Mouse (Mus musculus): ENCODE results near the gene Zbtb49.

Gene Zbtb49

DNA sequence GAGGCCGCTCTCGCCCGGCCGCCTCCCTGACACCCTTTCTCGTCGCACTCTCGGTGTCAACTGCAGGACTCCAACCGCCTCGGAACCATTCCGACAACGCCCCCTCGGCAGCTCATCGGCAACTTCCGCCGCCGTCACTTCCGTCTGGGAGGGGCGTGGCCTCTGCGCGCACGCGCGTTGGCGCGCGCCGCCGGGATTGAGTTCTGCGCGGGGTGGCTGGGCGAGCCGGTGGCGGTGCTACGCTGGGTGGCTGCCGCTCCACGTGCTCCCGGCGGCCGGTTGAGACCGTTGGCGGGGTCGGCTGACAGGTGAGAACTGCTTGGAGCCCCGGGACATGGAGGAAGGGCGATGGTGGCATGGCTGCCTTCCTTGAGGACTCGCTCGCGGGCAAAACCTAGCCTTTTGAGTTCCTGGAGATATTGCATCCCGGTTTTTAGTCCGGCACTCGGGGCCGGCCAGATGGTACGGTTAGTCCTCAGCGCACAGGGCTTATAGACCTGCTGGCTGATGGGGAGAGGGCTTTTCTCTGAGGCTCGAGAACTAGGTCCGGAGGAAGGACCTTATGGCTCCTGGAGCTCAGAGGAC lies at the start of gene Zbtb49, which contains the start of gene Lyar:
Zbtb49 (minus strand) TSS at position 130 of the 585 bp plus-strand sequence.
Lyar (plus strand) TSS at position 143 of the 585 bp plus-strand sequence.
- peak; percentile 94 for DNase-seq

DNA sequence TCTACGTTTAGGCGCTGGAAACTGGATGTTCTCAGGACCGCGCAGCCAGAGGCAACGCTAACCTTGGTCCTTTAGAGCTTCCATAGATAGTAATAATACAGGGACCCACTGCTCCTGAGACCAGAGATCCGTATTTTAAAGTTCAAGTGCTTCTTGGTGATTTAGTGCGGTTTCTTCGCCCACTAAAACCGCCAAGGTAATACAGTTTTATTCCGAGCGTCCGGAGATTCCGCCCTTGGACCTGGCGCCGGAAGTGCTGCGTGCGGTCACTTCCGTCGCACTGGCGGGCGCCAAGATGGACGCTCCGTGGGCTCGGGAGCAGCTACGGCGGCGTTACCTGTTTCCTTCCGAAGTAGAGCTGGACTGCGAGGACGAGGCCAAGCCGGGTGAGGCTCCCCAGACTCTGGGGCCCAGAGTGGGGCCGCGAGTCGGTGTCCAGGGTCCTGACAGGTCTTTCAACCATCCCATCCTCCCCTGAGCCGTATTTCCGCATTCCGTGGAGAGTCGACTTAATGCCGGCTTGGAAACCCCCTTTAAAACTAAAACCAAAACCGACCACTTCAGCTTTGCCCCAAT lies 39.9 kb upstream of the Zbtb49 start, which contains the start of gene Tmem128:
Tmem128 (plus strand) TSS at position 79 of the 576 bp plus-strand sequence.
- DNase-seq, result peak; percentile 74

DNA sequence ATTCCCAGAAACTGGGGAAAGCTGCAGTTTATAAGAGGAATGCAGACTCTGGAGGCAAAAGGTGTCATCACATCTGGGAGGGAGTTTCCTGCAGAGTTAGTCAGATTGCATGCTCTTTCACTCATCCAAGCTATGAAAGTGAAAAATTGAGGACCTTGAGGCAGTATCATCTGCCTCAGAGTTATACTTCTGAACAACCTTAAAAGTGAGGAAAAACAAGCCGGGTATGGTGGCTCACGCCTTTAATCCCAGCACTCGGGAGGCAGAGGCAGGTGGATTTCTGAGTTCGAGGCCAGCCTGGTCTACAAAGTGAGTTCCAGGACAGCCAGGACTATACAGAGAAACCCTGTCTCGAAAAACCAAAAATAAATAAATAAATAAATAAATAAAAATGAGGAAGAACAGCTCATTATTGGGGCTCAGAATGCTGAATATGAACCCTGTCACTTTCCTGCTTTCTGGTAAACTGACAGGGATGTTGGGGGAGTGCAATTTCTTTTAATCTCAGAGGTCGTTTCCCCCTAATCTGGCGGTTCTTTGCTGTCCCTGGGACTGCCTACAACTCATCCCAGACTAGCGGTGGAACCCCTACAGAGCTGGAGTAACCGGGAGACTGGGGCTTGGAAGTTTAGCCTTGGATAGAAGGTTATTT lies 39.3 kb upstream of the Zbtb49 start:
- no peak for DNase-seq

DNA sequence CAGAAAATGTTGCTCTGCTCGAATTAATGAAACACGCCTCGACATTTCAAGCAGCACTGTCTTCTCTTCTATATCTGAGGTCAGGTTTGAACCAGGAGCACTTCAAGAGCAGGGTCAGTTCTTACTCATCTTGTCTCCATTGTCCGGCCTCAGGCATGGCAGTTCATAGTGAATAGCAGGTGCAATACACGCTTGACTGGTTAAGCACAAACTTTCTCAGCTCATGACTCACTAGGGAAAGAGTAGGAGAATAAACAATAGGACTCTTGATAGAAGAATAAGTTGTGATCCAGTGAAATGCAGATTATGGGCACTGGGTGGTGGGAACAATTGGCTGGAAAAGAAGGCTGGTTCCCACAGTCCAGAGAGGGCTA lies 38.5 kb upstream of the Zbtb49 start:
- no peak for DNase-seq

DNA sequence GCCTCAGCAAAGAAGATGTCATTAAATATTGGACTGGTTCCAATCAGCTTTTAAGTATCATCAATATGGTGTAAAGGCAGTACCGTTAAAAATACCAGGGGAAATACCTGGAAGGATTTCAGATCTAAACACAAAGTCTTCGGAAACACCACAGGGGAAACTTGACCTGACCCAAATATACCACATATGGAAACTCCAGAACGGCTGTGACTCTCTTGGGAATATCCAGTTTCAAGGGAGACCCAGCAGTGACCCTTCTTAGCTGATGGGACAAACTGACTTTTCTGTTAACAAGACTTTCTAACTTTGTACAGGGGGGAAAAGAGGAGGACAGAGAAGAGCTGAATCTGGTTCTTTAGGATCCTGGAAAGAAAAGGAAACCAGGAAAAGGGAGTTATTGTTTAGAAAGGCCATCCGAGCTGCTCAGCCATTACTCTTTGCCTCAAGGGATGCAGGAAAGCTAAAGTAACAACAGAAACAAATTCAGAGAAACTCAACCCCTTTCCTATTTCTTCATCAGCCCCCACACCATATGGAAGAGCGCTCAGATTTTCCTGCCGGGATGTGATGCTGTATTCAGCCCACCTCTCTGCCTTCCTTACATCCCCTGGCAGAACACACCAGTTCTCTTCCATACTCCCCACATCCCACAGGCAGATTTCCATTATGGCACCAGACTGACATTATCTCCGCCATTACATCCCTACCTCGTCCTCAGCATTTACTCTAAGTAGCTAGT lies 37.9 kb upstream of the Zbtb49 start:
- DNase-seq, result peak; percentile 39

DNA sequence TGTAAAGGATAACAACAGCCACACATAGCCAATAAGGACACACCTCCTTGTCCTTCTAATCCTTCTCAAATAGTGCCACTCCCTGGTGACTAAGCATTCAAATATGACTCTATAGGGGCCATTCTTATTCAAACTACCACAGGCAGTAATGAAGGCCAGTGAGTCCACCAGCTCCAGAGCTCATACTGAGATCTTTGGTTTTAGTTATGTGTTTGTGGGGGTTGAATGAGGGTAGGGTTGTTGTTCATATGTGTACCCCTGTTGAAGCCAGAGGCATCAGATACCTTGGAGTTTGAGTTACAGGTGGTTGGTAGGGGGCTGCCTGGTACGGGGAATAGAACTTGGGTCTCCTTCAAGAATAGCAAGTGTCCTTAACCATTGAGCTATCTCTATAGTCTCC lies 36.3 kb upstream of the Zbtb49 start:
- DNase-seq, result no peak

DNA sequence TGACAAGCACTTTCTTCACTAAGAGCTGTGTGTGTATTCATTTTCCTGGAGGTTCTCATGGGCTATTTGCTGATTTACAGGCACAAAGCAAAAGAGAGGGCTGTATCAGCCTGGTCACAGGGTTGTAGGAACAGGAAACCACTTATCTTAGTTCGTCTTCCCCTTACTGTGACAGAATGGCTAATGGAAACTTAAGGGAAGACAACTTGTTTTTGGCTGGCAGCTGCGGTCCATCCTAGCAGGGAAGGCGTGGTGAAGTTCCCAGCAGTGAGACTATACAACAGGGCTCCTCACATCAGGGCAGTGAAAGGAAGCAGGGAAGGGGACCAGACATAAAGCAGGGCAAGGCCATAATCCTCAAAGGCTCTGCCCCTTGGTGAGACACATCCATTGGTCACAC lies 35.4 kb upstream of the Zbtb49 start:
- DNase-seq, result no peak

DNA sequence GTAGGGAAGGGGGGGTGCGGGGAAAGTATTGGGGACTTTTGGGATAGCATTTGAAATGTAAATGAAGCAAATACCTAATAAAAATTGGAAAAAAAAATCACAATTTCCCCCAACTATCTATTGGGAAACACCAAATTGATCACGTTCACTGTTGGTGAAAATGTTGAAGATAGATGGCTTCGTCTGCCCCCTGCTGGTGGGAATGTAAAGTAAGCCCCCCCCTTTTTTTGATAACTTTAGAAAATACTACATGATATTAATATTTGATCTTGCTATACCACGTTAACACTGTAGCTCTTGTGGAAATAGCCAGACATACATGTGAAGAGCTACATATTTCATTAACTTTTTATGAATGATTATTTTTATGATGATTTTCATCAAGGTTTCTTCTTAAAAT lies 34.9 kb upstream of the Zbtb49 start:
- no peak for DNase-seq

DNA sequence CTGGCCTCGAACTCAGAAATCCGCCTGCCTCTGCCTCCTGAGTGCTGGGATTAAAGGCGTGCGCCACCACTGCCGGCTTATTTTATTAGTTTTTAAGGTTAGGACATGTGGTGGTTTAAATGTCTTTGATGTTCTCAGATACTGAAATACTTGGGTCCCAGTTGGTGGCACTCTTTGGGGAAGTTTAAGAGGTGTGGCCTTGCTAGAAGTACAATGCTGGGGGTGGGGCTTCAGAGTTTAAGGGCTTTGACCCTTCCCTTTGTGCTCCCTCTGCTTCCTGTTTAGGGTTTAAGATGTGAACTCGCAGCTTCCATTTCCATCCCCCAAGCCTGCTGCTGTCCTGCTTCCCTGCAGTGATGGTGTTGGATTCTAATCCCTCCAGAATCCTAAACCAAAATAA lies 21.7 kb upstream of the Zbtb49 start:
- DNase-seq, result no peak

DNA sequence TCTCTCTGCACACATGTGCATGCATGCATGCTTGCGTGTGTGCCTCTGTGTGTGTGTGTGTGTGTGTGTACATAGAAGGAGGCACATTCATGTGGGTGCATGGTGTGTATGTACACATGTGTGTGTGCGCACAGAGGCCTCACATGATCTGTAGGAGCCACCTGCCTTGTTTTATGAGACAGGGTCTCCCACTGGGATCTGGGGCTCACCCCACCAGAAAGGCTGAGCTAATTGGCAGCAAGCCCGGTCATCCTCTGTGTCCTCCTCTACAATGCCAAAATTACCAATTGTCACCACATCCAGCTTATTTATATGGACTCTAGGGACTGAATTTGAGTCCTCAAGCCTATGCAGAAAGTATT lies 21.2 kb upstream of the Zbtb49 start:
- DNase-seq, result no peak

DNA sequence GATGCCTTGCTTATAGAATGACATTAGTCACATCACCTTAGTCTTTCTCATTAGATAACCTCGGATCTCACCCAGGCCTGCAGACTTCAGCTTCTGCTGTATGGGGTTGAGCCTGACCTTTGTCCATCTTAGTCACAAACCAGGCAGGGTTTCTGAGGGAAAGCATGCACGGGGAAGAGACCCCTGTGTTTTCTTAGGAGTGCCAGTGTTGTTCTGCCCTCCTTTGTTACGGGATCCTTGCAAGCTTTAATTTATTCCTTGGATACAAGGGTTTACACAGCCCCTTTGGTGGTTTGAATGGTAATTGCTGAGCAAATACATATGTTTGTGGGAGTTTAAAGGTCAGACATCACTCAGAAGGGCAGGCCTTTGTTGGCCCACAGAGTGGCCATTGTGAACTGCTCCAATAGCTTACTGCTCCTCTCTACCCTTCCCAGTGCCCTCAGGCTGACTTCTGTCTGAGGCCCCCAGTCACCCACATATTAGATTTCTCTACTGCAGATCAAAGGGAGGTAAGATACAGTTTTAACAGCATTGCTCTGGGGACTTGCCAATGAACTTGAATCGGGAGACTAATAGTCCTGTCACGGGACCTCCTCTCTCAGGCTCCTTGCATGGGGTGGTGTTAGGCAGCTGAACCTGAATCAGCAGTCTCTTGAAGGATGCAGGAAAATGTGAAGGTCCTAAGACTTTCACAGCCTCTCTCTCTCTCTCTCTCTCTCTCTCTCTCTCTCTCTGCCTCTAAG lies 20.6 kb upstream of the Zbtb49 start:
- no peak for DNase-seq

DNA sequence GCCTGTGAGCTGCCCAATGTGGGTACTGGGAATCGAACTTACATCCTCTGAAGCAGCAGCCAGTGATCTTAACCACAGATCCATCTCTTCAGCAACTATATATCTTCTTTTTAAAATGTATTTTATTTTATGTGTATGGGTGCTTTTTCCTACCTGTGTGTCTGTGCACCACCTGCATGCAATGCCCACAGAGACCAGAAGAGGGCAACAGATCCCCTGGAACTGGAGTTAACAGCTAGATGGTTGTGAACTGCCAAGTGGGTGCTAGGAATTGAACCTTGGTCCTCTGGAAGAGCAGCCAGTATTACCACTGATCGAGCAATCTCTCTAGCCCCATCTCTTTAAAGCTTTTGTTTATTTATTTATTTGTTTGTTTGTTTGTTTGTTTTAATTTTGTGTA lies 16.4 kb upstream of the Zbtb49 start:
- no peak for DNase-seq

DNA sequence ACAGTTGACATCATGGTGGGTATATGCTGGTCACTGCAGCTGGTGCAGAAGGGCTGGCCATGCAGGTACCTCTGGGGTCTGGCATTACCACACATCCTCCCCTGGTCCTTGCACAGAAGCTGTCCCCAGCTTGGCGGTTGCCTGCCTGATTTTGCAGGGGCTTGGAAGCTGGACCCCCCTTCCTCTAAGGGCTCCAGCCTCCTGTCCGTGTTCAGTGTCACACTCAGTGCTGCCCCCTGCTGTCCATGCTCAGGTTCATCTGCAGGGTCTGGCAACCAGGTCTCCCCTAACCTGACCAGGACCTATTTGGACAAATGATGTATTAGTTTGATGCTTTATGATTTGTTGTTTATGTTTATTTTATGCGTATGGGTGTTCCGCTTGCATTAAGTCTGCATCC lies 15.2 kb upstream of the Zbtb49 start:
- DNase-seq, result no peak

DNA sequence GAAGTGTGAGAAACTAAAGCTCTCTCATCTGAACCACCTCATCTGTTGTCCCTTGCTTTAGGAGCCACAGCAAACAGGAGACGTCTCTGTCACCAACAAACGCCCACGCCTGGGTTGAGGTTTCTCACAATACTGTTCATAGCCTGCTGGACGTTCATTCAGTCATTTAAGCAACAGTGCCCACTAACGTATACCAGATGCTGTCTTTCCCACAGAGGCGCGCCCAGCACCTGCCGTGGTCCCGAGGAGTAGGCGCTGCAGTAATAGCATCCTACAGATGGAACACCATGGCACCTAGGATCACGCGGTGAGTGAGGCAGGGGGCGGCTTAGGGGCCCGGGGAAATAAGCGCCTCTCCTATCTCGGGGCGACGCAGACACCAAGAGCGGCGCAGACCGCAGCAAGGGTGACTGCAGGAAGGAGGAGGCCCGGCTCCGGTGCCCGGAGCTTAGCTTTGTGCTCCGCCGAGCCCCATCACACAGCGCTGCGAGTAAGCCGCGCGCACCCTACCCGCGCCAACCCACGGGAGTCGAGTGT lies 418 bp downstream of the Zbtb49 start:
- peak; percentile 53 for DNase-seq

DNA sequence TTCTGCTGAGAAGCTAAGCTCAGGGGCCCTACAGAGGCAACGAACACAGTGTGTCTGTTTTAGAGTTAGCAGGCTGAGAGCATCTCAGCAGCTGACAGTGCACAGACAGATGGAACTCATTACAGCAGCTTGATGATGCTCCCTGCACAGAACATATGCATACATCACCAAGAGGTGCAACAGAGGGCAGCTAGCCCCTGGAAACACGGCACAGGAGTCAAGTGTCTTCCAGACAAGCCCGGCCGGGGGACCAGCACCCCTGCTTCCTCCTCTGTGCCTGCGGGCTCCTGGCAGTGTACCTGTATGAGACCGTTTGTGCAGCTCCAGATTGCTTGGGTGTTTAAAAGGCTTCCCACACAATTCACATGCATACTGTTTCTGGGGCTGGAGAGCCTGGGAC lies 7.2 kb downstream of the Zbtb49 start:
- DNase-seq, result no peak

DNA sequence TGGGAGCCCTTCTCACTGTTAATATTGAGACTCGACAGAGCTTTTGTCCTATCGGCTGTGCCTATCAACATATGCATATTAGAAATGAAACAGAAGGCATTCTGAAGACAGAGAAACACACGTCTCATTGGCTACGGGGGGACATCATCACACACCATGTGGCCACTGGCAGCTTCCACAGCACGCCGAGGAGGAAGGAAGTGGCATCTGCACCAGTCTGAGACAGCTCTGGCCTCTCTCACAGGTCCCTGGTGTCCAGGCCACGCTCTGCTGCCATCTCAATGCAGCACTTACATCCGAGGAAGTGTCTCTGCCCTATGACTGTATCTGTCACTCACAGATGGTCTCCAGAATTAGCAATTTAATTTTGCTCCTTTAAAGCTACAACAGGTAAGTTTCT lies 8.6 kb downstream of the Zbtb49 start:
- no peak for DNase-seq

DNA sequence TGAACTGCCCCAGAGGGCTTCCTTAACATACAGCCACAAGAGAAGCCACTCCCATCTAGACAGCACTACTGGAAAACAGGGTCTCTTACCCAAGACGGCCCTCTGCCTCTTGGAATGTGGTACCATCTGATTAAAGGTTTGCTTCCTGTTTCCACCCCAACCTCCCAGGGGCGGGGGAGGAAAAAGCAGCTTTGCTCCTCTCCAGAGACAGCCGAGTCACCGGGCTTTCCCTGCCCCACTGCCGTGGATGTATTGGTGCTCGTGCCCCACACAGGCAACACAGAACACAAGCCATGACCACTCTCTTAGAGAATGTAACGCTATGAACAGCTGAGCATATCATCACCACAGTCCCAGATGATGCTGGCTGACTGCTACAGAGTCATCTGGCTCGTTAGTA lies 11.3 kb downstream of the Zbtb49 start:
- DNase-seq, result no peak

DNA sequence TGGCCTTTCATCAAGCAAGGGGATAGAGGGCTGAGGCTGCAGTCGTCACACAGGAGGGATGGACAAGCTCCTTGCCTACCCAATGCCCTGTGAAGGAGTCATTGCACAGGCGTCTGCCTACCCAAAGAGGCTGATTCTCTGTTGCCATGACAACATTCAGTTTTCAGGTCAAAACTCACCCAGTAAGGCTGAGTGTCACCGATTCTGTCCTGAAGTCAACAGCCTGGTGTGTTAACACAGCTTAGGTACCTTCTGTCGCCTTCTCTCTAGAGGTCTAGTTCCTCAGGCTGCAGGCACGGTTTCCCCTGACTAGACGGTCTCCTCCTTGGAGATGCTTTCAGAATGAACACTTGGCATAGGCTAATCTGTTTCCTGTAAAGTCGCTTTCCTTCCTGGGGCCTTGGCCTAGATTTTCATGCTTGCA lies 14.9 kb downstream of the Zbtb49 start:
- peak; percentile 24 for DNase-seq

DNA sequence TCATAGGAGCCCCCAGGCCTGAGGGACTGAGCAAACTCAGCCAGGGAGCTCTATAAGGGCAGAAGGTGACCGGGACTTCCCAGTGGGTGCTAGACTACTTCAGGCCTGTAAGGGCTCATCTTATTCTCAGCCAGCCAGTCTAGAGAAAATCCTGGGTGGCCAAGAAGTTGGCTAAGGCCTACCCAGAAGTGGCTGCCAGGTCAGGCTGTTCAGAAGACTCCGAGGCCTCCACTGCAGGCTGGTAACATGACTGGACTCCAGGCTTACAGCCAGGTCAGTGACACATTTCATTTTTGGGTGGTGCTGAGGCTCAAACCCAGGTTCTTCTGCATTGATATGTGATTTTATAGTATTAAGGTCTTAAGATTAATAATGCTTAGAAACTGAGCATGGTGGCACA lies 20.6 kb downstream of the Zbtb49 start:
- no peak for DNase-seq

DNA sequence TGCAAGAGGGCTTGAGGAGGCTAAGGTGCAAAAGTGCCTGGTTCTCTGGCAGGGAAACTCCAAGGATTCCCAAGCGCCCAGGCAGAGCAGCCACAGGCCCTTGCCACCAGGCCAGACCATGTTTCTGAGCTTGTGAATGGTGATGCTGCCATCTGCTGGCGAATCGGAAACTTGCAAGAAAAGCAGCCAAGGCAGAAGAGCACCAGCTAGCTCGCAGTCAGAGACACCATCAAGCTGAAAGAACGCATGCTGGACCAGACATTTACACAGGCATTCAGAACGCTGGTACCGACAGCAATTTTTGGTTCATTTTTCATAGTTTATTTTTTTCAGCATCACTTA lies 22.8 kb downstream of the Zbtb49 start:
- DNase-seq, result peak; percentile 84

DNA sequence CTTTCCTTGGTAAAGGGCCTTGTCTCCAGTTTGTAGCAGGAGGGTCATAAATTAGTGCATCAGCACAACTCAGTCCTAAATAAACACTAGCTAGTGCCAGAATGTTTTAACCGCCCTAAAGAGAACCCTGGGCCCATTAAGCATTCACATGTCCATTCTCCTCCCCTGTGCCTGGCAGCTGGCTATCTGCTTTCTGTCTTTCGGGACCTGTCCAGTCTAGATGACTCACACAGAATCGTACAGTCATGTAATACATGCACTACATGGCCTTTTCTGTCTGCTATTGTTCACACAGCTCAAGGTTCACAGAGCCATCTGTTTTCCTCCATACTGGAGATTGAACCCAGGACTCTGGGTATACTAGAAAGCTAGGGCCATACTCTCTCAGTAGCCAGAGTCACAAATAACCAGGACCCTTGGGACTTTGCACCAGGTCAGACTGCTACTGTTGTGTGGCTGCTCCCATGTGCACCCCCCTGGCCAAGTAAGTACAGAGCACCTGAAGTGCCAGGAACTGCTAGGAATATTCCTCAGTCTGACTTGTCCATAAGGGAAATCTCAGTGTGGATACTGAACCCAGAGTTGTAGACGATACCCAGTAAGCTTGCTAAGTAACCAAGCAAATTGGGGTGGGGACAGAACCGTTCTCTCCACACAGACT lies 23.3 kb downstream of the Zbtb49 start:
- DNase-seq, result no peak

DNA sequence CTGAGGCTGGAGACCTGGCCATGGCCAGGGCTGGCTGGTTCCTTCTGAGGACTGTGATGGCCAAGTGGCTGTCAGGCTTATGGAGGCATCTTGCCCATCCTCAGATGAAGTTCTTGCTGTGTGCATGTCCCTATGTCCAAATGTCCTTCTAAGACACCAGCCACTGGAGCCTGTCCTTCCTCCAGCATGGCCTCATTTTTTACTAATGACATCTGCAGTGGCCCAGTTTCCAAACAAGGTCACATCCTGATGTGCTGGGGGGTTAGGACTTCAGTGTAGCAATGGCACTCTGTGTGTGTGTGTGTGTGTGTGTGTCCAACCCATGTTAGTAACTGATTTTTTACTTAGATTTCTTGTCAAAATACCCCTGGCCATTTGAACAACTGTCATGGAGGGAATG lies 24.3 kb downstream of the Zbtb49 start:
- no peak for DNase-seq

Data from right cerebral cortex, adult 18-20 months (tissue).